Mouse (Mus musculus): ENCODE results near the gene Rflnb.

GRCm38 (mm10) chr11:75992481-75992880 lies 35.1 kb downstream of the Rflnb start:
- TF ChIP-seq POLR2A (IDR thresholded peaks at IDR 0.05; ENCODE audit: insufficient read depth, low read depth, low read length), result no peak
- no peak for TF ChIP-seq CTCF (IDR thresholded peaks at IDR 0.05)
